Mouse (Mus musculus): Measurements from ENCODE around the gene Tm9sf2. TPM values are rescaled to one million over a fixed set of nuclear protein-coding genes. Genes with fewer than 3 reads are reported as not detected.

Tm9sf2 gene
- polyA plus RNA-seq, 1 experiment = 22.3 TPM

GRCm38 (mm10) chr14:122168912-122169311, 62.1 kb downstream of the Tm9sf2 start:
- WGBS = 88% methylated on average over 7 of the region's 7 CpGs
- TF ChIP-seq CTCF (IDR thresholded peaks at IDR 0.05; ENCODE audit: control insufficient read depth, insufficient read depth, low read length) = no peak
- TF ChIP-seq POLR2A (IDR thresholded peaks at IDR 0.05; ENCODE audit: borderline replicate concordance, control insufficient read depth, low read depth, low read length) = no peak
- Histone ChIP-seq H3K4me1 (ENCODE audit: control insufficient read depth, insufficient read depth, low read length) (no peaks in the 10 kb centered on the region), H3K4me3 (replicated peaks; ENCODE audit: control insufficient read depth, low read depth, low read length) (no peak overlapping the region), H3K27ac (ENCODE audit: control insufficient read depth, insufficient read depth, low read depth, low read length, poor library complexity) (no peak overlapping the region)

DNA sequence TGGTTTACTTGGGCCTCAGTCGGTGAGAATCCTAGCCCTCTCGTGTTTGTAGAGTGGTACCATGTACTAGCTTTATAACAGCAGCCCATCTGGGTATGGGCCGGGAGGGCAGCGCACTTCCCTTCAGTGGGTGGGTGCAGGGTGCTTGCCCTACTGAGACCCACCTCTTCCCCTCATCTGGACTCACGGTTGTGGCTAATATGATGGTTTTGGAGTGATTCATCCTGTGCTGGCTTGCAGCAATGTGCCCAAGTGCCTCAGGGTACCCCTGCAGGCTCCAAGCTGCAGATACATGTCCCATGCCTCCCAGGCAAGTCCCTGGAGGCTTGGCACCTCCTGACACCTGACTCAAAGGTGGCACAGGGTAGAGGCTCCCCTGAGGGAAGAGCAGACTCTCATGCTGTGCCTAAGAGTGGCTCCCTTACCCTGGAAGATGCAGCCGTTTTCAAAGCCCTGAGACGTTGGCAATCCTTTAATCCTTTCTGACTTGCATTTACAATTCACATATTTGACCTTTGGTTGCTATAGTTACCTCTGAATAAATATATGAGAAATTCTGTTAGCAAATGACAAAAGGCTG, 63.5 kb downstream of the Tm9sf2 start:
- 78% methylated on average over 7 of the region's 7 CpGs for WGBS
- no peak overlapping the region for H3K4me3 ChIP-seq (replicated peaks; ENCODE audit: control insufficient read depth, low read depth, low read length)
- no peaks in the 10 kb centered on the region for H3K4me1 ChIP-seq (ENCODE audit: control insufficient read depth, insufficient read depth, low read length)
- TF ChIP-seq CTCF (IDR thresholded peaks at IDR 0.05; ENCODE audit: control insufficient read depth, insufficient read depth, low read length) = no peak
- no peak for TF ChIP-seq POLR2A (IDR thresholded peaks at IDR 0.05; ENCODE audit: borderline replicate concordance, control insufficient read depth, low read depth, low read length)
- no peak overlapping the region for H3K27ac ChIP-seq (ENCODE audit: control insufficient read depth, insufficient read depth, low read depth, low read length, poor library complexity)

DNA sequence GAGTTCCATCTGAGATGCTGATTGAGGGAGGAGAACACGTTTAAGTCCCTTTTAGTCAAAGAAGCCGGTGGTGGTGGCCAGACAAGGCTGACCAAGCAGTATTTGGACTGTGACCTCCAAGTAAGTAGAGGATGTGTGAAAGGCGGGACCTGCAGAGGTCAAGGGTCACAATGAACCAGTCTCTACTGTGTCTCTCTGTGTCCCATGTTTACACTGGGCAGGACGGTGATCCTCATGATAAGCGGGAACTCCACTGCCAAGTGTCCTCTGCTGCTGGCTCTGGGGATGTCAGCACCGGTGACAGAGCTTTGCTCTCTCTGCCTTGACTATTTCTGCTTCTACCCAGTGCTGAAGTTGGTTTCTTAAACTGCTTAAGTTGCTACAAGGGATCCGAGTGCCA, 64.2 kb downstream of the Tm9sf2 start:
- no peaks in the 10 kb centered on the region for H3K4me1 ChIP-seq (ENCODE audit: control insufficient read depth, insufficient read depth, low read length)
- TF ChIP-seq POLR2A (IDR thresholded peaks at IDR 0.05; ENCODE audit: borderline replicate concordance, control insufficient read depth, low read depth, low read length) = no peak
- no peak for TF ChIP-seq CTCF (IDR thresholded peaks at IDR 0.05; ENCODE audit: control insufficient read depth, insufficient read depth, low read length)
- H3K4me3 ChIP-seq (replicated peaks; ENCODE audit: control insufficient read depth, low read depth, low read length) = no peak overlapping the region
- 83% methylated on average over 7 of the region's 7 CpGs for WGBS
- H3K27ac ChIP-seq (ENCODE audit: control insufficient read depth, insufficient read depth, low read depth, low read length, poor library complexity) = no peak overlapping the region

DNA sequence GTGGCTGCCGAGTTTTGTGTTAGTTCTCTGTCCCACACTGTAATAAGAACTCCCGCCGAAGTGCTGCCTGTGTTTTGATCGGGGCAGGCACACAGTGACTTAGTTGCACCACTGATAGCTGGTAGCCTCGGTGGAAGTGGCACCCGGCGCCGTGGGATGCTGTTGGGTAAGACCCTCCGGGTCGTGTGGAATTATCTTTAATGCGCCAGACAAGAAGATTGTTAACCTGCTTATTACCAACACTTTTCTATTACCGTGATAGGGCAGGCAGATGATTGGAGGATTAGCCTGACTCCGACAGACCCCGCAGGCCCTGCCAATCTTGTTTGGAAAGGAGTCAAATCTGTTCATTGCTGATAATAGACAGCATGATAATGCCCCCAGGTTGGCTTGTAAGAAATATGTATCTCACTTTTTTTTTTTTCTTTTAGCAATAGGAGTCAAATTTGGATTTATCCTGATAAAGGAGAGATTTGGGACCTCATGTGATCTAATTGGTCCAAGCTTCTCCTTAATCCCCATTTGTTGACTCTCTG, 69.5 kb downstream of the Tm9sf2 start:
- TF ChIP-seq POLR2A (IDR thresholded peaks at IDR 0.05; ENCODE audit: borderline replicate concordance, control insufficient read depth, low read depth, low read length) (no peak), CTCF (IDR thresholded peaks at IDR 0.05; ENCODE audit: control insufficient read depth, insufficient read depth, low read length) (no peak)
- Histone ChIP-seq H3K27ac (ENCODE audit: control insufficient read depth, insufficient read depth, low read depth, low read length, poor library complexity) (no peak overlapping the region), H3K4me1 (ENCODE audit: control insufficient read depth, insufficient read depth, low read length) (no peaks in the 10 kb centered on the region; the same call in 1 of the 2 replicates), H3K4me3 (replicated peaks; ENCODE audit: control insufficient read depth, low read depth, low read length) (no peak overlapping the region)
- 75% methylated on average over 14 of the region's 14 CpGs for WGBS

DNA sequence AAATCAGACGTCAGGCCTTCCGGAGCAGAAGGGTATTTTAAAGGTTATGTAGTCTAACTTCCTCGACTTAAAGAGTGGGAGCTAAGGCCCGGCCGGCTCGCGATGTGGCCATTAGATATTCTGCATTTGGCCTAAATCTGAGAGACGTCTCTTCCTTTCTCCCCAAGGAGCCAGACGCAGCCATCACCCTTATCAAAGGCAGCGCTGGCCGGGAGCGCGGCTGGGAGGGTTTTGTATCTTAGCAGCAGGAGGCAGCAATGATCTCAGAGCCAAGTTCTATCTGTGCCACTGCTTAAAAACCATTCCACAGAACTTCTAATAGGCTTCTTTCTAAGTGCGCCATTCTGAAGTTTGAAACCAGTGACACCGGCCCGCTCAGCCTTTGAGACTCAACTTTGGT, 72.4 kb downstream of the Tm9sf2 start:
- H3K4me1 ChIP-seq (ENCODE audit: control insufficient read depth, insufficient read depth, low read length) = no peaks in the 10 kb centered on the region; the same call in 1 of the 2 replicates
- TF ChIP-seq POLR2A (IDR thresholded peaks at IDR 0.05; ENCODE audit: borderline replicate concordance, control insufficient read depth, low read depth, low read length) (no peak), CTCF (IDR thresholded peaks at IDR 0.05; ENCODE audit: control insufficient read depth, insufficient read depth, low read length) (no peak)

GRCm38 (mm10) chr14:122181078-122181814, 74.4 kb downstream of the Tm9sf2 start, which contains the start of gene Clybl:
Clybl (plus strand) TSS chr14:122181704.
- Histone ChIP-seq H3K27ac (ENCODE audit: control insufficient read depth, insufficient read depth, low read depth, low read length, poor library complexity) (peak within 1 kb of the TSS; percentile 81), H3K4me3 (replicated peaks; ENCODE audit: control insufficient read depth, low read depth, low read length) (peak within 1 kb of the TSS; percentile 98), H3K4me1 (ENCODE audit: control insufficient read depth, insufficient read depth, low read length) (no peaks in the 10 kb centered on the region; the same call in 1 of the 2 replicates)
- 5% methylated on average over 45 of the region's 45 CpGs for WGBS
- TF ChIP-seq POLR2A (IDR thresholded peaks at IDR 0.05; ENCODE audit: borderline replicate concordance, control insufficient read depth, low read depth, low read length) (peak; percentile 69; the same call in 1 of the 2 replicates), CTCF (IDR thresholded peaks at IDR 0.05; ENCODE audit: control insufficient read depth, insufficient read depth, low read length) (no peak)

More for the DNA sequence above, 72.4 kb downstream of the Tm9sf2 start:
- no peak overlapping the region for H3K4me3 ChIP-seq (replicated peaks; ENCODE audit: control insufficient read depth, low read depth, low read length)
- 83% methylated on average over 16 of the region's 16 CpGs for WGBS
- no peak overlapping the region for H3K27ac ChIP-seq (ENCODE audit: control insufficient read depth, insufficient read depth, low read depth, low read length, poor library complexity)

- TF ChIP-seq CTCF (IDR thresholded peaks at IDR 0.05; ENCODE audit: control insufficient read depth, insufficient read depth, low read length) (no peak), POLR2A (IDR thresholded peaks at IDR 0.05; ENCODE audit: borderline replicate concordance, control insufficient read depth, low read depth, low read length) (no peak)
- Histone ChIP-seq H3K4me3 (replicated peaks; ENCODE audit: control insufficient read depth, low read depth, low read length) (peak overlapping the region; percentile 98), H3K27ac (ENCODE audit: control insufficient read depth, insufficient read depth, low read depth, low read length, poor library complexity) (peak overlapping the region; percentile 81), H3K4me1 (ENCODE audit: control insufficient read depth, insufficient read depth, low read length) (no peaks in the 10 kb centered on the region; the same call in 1 of the 2 replicates)
- under 1% methylated on average over 12 of the region's 12 CpGs for WGBS
Observed at GRCm38 (mm10) chr14:122181815-122182157, 74.9 kb downstream of the Tm9sf2 start.

DNA sequence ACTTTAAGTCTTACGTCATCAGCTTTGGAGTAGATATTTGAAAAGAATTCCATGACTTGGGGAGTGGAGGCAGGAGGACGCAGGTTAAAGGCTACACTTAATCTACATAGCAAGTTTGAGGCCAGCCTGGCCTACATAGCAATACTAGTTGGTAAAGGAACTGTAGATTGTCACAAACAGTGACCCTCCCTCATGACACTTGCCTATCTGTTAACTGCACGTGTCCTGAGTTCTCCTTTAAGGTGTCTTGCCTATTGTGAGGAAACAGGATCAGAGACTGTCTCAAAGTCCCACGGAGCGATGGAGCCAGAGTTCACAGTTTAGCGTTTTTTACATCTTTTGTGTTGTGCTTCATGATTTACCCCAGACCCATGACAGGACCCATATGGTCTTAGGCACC, 75.4 kb downstream of the Tm9sf2 start:
- TF ChIP-seq CTCF (IDR thresholded peaks at IDR 0.05; ENCODE audit: control insufficient read depth, insufficient read depth, low read length) (no peak), POLR2A (IDR thresholded peaks at IDR 0.05; ENCODE audit: borderline replicate concordance, control insufficient read depth, low read depth, low read length) (no peak)
- WGBS = 69% methylated on average over 6 of the region's 6 CpGs
- H3K27ac ChIP-seq (ENCODE audit: control insufficient read depth, insufficient read depth, low read depth, low read length, poor library complexity) = no peak overlapping the region
- no peak overlapping the region for H3K4me3 ChIP-seq (replicated peaks; ENCODE audit: control insufficient read depth, low read depth, low read length)
- H3K4me1 ChIP-seq (ENCODE audit: control insufficient read depth, insufficient read depth, low read length) = no peaks in the 10 kb centered on the region; the same call in 1 of the 2 replicates

All from bone marrow, adult 2 months (tissue).